Mouse (Mus musculus): ENCODE data around the gene Neo1.

Neo1 gene

DNA sequence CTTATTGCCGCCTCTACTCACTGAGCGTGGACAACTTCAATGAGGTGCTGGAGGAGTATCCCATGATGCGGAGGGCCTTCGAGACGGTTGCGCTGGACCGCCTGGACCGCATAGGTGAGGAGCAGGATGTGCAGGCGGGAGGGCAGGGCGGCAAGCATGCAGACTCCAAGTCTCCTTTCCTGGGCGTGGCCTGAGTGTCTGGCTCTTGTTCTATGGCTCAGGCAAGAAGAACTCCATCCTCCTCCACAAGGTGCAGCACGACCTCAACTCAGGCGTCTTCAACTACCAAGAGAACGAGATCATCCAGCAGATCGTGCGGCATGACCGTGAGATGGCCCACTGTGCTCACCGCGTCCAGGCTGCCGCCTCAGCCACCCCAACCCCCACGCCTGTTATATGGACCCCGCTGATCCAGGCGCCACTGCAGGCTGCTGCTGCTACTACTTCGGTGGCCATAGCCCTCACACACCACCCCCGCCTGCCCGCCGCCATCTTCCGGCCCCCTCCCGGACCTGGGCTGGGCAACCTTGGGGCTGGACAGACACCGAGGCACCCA, 177.1 kb downstream of the Neo1 start:
- no peak for DNase-seq (ENCODE audit: low read depth, low spot score)

- DNase-seq (ENCODE audit: low read depth, low spot score) = no peak
Observed at GRCm38 (mm10) chr9:58854931-58855330, 181.3 kb downstream of the Neo1 start.

DNA sequence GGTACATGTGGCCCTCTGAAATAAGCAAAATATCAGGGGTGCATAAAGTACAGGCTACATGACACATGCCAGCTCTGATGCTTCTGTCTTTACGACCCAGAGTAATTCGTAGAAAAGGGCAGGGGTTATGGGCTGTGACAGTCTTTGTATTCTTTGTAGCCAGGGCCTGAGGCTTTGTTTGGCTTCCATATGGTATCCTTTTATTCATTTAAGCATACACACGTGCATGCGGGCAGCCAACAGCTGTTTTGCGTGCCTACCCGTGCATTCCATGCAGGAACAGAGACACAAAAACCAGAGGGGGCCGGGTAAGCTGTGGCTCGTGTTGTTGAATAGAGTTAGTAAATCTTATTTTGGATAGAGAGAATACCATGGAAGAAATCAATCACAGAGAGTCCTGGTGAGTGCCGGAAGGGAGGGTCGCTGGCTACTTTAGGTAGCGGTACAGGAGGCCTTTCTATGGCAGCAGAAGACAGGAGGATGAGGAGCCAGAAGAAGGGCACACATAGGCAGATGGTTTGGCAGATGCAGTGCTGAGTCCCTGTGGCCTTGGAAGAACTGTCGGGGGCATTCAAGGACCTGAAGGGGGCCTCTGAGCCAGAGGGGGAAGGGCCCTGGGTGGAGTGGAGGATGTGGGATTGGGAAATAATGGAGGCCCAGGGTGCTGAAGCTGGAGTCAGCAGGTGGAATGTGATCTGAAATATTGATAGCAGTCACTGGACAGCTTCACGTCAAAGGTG, 186.5 kb downstream of the Neo1 start:
- no peak for DNase-seq (ENCODE audit: low read depth, low spot score)

GRCm38 (mm10) chr9:58847676-58848075, 188.6 kb downstream of the Neo1 start:
- DNase-seq (ENCODE audit: low read depth, low spot score) = no peak

GRCm38 (mm10) chr9:58847008-58847407, 189.2 kb downstream of the Neo1 start:
- no peak for DNase-seq (ENCODE audit: low read depth, low spot score)

DNA sequence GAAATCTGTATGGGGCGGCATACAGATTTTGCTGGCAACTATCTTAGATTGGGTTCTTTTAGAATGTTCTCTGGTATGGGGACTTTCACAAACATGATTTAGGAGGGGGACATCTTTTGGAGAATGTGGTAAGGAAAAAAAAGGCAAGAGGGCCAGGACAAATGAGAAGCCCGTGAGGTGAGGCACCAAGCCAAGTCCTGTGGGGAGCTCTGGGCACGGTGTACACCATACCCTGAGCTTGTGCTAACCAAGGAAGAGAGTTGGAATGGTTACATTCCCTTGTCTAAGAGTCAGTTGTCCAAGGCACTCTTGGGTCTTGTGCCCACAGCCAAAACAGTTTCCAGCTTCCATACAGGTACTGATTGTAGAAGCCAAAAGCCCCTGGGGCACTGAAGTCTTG, 191.6 kb downstream of the Neo1 start:
- DNase-seq (ENCODE audit: low read depth, low spot score) = no peak

DNA sequence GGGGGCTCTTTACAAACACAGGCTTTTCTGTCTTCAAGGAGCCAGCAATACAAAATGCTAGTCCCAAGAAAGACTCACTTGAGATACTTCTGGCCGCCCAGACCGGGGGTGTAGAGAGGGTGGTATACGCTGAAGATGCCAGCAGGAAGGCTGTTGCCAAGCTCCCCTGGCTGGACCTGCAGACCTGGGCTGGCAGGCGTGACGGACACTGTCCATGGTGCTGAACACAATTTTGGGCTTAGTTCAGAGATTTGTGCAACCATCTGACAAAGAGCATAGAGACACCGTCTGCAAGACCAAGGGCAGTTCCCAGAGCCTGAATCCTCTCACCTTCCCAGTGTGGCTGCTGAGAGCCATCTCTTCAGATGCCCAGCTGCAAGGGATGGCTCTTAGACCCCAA, 194.6 kb downstream of the Neo1 start:
- no peak for DNase-seq (ENCODE audit: low read depth, low spot score)

- no peak for DNase-seq (ENCODE audit: low read depth, low spot score)
Observed at GRCm38 (mm10) chr9:58838504-58838903, 197.7 kb downstream of the Neo1 start.

DNA sequence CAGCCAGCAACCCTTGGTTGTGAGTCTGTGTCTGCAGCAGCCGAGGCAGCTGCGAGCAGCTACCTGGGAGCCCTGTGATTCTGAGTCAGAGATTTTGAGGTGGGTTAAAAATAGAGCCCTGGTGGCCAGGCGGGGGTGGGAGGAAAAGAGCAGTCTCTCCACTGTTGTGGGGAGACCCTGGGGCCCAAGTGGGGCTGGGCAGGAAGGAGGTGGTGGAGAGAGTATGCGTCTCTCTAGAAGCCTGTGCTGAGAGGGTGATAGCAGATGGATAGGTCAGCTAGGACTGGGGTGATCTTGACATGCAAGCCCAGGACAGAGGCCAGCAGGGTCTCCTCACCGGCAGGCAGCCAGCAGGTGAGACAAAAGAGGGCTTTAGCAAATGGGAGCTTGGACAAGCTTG, 199.1 kb downstream of the Neo1 start:
- DNase-seq (ENCODE audit: low read depth, low spot score) = no peak

DNA sequence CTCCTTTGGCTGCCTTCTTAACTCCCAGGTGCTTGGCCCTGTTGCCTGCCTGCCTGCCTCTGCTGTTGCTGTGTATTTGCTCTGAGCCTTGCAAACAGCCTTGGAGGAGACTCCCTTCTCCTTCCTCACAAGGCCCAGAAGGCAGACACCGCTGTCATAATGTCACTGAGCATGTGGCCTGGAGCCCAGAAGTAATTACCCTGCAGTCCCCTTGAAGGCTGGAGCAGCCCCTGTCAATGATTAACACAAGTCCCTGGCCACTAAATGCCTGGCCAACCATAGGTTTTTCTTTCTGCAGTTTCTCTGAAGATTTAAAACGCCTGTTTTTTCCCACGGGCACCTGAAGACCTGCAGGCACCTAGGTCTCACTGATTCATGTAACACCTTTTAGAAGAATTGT, 203.3 kb downstream of the Neo1 start:
- DNase-seq (ENCODE audit: low read depth, low spot score) = no peak

DNA sequence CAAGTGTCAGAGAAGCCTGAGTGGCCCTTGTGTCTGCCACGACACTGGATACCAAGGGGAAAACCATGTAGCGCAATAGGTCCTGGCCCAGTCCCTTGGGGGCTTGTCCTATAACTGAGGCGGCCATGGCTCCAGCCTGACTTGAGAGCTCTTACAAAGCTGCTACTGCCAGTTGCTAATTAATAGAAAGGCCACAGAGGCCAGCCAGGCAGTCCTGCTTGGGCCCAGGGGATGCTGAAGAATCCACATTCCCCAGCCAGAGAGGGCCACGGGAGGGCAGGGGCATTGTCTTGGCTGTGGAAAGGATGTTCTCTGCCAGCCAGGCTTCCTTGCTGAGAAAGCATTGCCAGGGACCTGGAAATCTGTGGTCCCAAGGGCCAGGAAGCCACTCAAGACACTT, 206.6 kb downstream of the Neo1 start:
- DNase-seq (ENCODE audit: low read depth, low spot score) = no peak

Data from brain, embryonic 18.5 days (tissue).